Mouse (Mus musculus) embryo, embryonic 10.5 days (tissue): ENCODE results near the gene Fastkd3.

ENCODE experiments used
- DNase-seq: peaks from one replicate; pipeline ENCODE4 v3.0.0-alpha.2; 2015; ENCODE audit warnings: low spot score

The Fastkd3 gene

GRCm38 (mm10) chr13:68581747-68582516 is at the start of gene Fastkd3, which contains the start of gene Mtrr:
Fastkd3 (plus strand) TSS chr13:68582234.
Mtrr (minus strand) TSS chr13:68582149.
- DNase-seq = peak; percentile 96

DNA sequence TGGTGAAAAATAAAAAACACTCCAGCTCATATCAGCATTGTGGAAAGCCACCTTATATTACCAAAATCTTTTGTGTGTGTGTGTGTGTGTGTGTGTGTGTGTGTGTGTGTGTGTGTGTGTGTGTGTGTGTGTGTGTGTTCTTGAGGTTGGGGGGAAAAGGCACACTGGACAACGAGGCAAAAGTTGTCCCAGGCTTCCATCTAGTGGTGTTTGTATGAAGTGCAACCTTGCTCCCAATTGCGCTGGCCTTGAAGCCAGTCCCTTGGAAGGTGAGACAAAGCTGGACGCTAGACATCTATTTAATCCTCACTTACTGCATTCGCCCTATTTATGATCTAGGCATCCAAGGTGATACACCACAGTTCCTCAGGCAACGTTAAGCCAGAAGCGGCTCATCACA is 28.6 kb upstream of the Fastkd3 start:
- DNase-seq = peak; percentile 54

DNA sequence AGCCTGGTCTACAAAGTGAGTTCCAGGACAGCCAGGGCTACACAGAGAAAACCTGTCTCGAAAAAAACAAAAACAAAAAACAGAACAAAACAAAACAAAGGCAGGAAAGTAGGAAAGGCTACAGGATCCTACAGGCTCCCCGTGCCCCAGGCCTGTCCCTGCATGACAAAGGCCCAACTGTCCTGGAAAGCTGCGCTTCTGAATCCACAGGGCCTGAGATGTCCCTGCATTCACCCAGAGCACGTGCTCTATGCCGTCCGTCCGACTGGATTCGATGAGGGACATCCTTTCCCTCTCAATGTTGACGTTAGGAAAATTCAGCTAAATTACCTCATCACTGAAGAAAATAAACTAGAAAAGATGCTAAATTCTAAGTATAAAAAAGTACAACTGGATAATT is 13.9 kb upstream of the Fastkd3 start:
- DNase-seq = no peak

DNA sequence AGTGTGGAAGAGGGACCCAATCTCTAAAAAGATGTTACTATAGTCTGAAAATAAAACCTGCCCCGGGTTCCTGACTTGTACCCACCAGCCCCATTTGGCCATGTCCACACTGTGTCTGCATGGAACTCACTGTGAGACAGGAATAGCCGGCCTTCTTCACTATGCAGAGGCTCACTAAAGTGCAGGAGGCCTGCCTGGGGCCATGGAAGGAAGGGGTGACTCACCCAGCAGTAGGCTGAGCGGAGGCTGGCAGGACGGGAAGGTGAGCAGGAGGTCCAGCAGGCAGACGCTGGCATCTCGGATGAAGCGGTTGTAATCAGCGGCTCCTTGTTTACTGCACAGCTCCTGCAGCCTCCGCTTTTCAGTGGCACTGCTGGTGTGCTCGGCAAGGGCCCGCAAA is 13.5 kb upstream of the Fastkd3 start:
- no peak for DNase-seq

GRCm38 (mm10) chr13:68569589-68570336 is 12.3 kb upstream of the Fastkd3 start:
- DNase-seq = peak; percentile 79

- no peak for DNase-seq
Observed at GRCm38 (mm10) chr13:68572247-68572646, 9.8 kb upstream of the Fastkd3 start.

- peak; percentile 54 for DNase-seq
Observed at GRCm38 (mm10) chr13:68572966-68573913, 8.8 kb upstream of the Fastkd3 start.

DNA sequence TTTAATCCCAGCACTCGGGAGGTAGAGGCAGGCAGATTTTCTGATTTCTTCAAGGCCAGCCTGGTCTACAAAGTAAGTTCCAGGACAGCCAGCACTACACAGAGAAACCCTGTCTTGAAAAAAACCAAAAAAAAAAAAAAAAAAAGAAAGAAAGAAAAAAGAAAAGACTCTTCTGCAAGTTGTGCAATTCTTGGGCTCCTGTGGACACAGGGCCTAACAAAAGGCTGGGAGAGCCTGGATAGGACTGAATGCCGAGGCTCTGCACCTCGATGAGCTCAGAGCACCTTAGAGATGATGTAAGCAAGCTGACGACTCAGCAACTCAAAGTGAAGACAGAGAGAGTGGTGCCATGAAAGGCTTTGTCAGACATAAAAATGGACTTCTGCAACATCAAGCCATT is 7.6 kb upstream of the Fastkd3 start:
- DNase-seq = no peak

GRCm38 (mm10) chr13:68577945-68578344 is 4.1 kb upstream of the Fastkd3 start:
- DNase-seq = no peak

- DNase-seq = peak; percentile 22
Observed at GRCm38 (mm10) chr13:68581086-68581740, 821 bp upstream of the Fastkd3 start.

GRCm38 (mm10) chr13:68582517-68582780 is 415 bp downstream of the Fastkd3 start:
- DNase-seq = peak; percentile 42

- no peak for DNase-seq
Observed at GRCm38 (mm10) chr13:68583961-68584360, 1.9 kb downstream of the Fastkd3 start.

GRCm38 (mm10) chr13:68585441-68585840 is 3.4 kb downstream of the Fastkd3 start:
- no peak for DNase-seq

DNA sequence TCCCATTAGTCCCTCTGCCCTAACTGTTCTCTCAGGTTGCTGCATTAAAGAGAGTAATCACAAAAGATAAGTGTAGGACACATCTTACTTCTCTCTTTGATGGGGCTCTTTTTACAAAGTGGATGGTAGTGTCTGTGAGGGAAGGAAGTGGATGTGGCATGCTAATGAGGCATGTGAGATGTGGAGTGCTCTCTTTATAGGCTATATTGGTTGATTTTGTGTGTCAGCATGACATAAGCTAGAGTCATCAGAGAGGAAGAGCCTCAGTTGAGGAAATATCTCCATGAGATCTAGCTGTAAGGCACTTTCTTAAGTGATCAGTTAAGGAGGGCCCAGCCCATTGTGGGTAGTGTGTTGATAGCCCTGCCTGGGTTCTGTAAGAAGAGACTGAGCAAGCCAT is 6.3 kb downstream of the Fastkd3 start:
- no peak for DNase-seq

DNA sequence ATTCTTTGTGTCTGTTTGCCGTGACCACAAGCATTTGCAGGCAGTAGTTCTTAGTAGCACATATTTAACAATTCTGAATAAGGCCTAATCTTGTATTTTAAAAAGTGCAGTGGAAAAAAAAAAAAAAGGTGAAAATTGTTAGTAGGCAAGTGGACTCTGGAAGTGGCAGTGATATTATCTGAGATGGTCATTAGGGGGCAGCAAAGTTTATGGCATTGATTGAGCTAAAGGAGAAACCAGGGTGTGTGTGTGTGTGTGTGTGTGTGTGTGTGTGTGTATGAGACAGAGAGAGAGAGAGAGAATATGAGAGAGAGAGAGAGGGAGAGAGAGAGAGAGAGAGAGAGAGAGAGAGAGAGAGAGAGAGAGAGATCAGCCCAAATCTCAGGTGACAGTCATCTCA is 11.8 kb downstream of the Fastkd3 start:
- peak; percentile 59 for DNase-seq

DNA sequence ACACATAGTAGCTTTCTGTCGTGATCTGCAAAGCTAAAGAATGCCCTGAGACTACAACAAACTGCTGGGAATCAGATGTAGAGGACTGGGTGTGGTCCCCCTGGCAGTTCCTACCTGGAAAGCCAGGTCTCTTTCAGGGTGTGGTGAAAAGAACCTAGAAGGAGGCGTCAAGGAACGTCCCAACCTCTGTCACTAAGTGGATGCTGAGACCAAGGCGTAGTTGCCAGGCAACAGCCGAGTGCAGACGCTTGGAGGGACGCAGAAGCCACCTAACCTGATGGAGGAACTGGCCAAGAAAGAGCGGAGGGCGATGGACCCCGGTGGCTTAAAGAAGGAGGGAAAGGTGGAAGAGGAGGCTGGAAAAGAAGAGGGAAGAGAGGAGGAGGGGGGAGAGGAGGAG is 15.2 kb downstream of the Fastkd3 start, which contains the start of gene 1700001L19Rik:
1700001L19Rik (plus strand) TSS at position 223 of the 400 bp plus-strand sequence.
- no peak for DNase-seq

DNA sequence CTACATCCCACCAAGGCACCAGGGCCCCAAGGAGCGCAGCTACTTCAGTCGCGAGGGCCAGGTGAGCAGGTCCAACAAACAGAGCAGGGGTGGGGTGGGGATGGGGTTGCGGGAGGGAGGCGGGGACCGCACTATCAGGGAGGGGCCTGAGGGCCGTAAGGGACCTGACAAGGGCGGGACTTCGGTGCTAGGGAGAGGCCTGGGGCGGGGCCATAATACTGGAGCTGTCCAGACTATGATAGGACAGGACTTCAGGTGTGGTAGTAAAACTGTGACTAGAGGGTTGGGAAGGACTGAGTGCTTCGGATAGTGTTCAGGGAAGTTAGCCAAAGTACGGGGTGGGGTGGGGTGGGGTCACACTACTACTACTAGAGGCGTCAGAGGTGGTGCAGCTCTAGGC is 15.6 kb downstream of the Fastkd3 start:
- no peak for DNase-seq

DNA sequence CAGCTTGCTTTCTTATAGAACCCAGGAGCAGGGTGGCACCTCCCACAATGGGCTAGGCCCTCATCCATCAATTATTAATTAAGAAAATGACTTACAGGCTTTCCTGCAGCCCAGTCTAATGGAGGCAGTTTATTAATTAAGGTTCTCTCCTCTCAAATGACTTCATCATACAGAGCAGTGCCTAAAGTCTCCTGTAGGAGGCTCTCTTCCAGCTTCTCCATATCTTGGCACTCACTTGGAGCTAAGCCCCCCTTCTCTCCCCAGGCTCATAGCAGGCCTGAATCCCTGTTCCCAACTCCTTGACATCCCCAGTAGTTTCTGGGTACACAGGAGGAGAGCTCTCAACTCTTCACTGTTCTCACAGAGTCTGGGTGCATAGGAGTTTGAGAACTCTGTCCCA is 16.9 kb downstream of the Fastkd3 start:
- DNase-seq = no peak

DNA sequence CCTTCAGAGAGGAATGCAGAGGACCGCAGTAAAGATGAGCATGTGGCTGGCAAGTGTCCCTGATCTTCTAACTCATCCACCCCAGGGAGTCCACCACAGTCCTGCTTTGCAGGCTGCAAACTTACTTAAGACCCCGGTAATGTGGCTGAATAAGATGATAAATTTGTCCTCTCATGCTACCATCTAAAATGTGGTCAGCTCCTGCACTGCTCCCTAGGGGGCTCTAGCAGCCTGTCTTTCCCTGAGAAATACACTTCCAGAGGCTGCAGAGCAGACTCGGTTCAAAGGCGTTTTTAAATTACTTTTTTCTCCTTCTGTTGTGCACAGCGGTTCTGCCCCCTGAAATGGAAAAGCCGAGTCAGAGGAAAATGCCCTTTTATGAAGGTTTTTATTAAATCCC is 19.1 kb downstream of the Fastkd3 start:
- peak; percentile 58 for DNase-seq

- DNase-seq = no peak
Observed at GRCm38 (mm10) chr13:68603085-68603484, 21.1 kb downstream of the Fastkd3 start.

GRCm38 (mm10) chr13:68605689-68606126 is 23.7 kb downstream of the Fastkd3 start:
- peak; percentile 66 for DNase-seq
